Mouse (Mus musculus) brain, embryonic 14.5 days (tissue): Measurements from ENCODE around the gene Ebf3.

Experiments
- CTCF ChIP-seq: fragments of 200-500 bp; IDR thresholded peaks from 2 replicates; pipeline ENCODE4 v1.5.1; 2012; ENCODE audit warnings: inconsistent platforms, mild to moderate bottlenecking, moderate library complexity, borderline replicate concordance; ENCODE audit not compliant: insufficient read depth, insufficient read length; ENCODE audit errors: extremely low read depth
- POLR2A ChIP-seq: fragments of 200-500 bp; IDR thresholded peaks from 2 replicates; pipeline ENCODE4 v1.6.1; 2012; ENCODE audit warnings: mild to moderate bottlenecking, inconsistent platforms, borderline replicate concordance; ENCODE audit not compliant: poor library complexity, insufficient read depth, insufficient read length, severe bottlenecking; ENCODE audit errors: extremely low read depth

- no peak for TF ChIP-seq CTCF
- no peak for TF ChIP-seq POLR2A
Observed at GRCm38 (mm10) chr7:137302161-137302560, 12.1 kb downstream of the Ebf3 start.
